Mouse (Mus musculus) thymus, postnatal 0 days (tissue): ENCODE measurements around the gene Sclt1. TPM values are rescaled to one million over a fixed set of nuclear protein-coding genes. Genes with fewer than 3 reads are reported as not detected.

Experiments
- DNase-seq: peaks from one replicate; pipeline ENCODE4 v3.0.0-alpha.2; 2015; ENCODE audit warnings: low spot score
- polyA plus RNA-seq: library from polyadenylated mRNA; unstranded; fragments of >200 nt; fragmentation: Nextera tagmentation; extraction: Ambion mirVana; gene quantifications from 2 replicates; pipeline ENCODE4 v1.2.1, GENCODE M21; 2015

Sclt1 gene
- polyA plus RNA-seq, 1 experiment from 2014 or later = 20.5 TPM

GRCm38 (mm10) chr3:41607050-41607449 is 135.3 kb downstream of the Sclt1 start:
- no peak for DNase-seq

DNA sequence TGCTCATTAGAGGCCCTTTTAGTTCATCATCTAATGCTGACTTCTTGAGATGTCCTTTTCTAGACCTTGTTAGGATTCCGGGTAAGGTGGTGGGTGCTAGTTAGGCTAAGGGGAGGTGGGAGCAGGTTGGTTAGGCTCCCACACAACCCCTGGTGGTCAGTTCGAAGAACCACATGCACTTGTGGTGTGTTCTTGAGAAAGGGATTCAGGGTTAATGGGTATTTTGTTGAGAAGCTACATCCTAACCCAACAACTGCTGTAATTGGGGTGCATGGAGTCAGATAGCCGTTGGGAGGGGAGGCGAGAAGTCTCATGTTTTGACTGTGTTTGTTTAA is 136.0 kb downstream of the Sclt1 start:
- no peak for DNase-seq

DNA sequence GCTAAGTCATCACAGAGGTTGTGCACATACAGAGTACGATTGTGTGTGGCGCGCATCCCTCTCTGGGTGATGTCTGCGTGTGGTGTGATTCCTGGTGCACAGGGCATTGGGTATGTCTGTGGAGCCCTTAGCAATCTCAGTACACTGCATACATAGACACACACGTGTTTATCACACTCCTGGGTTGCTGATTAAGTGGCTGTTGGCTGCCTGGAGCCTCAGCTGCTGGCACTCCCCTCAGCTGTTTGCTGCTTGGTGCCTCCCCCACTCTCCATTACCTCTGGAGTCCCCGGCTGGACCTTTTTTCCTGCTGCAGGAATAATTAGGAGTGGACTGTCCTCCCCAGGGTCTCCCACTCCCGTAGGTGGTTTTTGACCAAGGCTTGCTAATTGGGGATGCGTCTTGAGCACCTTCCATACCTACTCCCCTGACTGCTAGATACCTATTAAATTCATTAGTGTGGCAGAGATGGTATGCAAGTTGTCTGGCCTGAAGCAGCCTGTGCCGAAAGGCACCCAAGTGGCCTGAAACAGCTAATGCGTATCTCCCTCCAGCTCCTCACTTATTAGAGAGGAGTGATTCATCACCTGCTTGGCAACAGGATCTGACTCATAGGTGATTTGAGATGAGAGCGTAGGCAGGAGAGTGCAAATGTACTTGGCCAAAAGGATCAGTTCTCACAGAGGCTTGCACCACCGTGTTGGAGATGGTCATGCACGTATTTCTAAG is 136.5 kb downstream of the Sclt1 start:
- no peak for DNase-seq

DNA sequence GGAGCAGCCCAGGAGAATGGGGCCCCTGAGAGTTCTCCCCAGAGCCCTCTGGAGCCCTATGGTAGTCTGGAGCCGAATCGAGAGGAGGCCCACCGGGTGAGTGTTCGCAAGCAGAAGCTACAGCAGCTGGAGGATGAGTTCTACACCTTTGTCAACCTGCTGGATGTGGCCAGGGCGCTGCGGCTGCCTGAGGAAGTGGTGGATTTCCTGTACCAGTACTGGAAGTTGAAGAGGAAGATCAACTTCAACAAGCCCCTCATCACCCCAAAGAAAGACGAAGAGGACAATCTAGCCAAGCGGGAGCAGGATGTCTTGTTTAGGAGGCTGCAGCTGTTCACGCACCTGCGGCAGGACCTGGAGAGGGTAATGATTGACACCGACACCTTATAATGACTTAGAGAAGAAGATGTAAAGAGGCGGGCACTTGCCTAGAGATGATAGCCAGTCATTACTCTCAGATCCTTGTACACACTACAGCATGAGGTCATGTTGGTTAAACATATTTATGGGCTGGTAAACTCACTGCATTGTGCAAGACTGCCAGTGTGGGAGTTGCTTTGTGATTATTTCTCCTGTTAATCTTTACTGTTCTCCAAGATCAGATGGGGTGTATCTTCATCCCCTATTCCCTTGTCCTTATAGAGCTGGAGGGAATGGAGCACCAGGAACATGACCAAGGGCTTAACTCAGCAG is 137.5 kb downstream of the Sclt1 start:
- DNase-seq = peak; percentile 80

DNA sequence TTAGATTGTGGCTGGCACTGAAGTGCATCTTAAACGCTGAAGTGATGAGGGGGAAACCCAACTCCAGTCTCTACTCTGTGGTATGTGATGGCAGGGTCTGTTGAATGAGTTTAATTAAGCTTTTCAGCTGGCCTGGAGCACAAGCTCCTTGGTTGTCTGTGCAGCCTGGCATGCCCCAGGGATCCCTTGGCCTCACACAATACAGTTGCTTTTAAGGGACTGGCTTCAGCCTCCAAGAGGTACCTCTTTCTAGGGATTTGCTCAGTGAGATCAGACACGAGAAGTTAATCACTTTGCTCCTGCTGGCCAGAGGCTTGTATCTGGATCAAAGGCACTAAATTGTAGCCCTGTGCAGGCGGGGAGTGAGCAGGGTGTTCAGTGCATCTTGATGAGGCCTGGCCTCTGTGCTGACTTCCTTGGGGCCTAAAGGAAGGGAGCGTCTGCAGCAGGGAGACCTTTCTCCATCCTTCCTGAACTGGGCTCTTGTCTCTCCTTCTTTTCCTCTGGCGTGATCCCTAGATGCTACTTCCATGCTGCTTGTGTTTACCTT is 138.8 kb downstream of the Sclt1 start:
- no peak for DNase-seq

- DNase-seq = no peak
These were observed 139.4 kb downstream of the Sclt1 start for GRCm38 (mm10) chr3:41602933-41603332.

DNA sequence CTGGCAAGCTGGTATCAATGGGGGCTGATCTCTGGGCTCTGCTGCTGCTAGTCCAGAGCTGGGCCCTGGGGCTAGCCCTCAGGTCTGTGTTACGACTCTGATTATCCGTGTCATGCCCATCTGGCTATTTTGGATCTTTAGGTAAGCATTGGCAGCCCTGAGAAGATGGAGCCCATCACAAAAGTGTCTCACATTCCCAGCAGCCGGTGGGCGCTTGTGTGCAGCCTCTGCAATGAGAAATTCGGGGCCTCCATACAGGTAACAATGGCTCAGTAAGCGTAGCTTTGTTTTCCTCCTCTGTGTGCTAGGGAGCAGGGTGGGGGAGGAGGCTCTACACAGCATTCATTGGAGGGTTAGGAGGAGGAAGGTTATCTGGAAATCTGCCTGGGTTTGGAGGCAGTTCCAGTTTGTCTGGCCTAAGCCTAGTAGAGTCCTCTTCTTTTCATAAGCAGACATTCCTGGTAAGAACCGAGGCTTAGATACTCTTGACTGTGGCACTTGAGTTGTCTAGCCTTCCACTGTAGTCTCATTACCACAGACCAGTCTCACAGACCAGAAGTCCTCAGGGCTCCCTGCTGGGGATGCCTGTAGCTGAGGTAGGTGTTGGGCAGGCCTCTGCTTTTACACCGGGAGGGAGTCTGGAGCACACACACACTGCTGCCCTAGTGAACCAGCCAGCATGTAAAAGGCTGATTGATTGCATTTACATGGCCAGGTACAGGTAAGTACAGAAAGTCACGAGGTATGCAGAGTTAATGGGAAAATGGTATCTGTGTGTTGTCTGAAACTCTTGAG is 140.9 kb downstream of the Sclt1 start:
- no peak for DNase-seq

DNA sequence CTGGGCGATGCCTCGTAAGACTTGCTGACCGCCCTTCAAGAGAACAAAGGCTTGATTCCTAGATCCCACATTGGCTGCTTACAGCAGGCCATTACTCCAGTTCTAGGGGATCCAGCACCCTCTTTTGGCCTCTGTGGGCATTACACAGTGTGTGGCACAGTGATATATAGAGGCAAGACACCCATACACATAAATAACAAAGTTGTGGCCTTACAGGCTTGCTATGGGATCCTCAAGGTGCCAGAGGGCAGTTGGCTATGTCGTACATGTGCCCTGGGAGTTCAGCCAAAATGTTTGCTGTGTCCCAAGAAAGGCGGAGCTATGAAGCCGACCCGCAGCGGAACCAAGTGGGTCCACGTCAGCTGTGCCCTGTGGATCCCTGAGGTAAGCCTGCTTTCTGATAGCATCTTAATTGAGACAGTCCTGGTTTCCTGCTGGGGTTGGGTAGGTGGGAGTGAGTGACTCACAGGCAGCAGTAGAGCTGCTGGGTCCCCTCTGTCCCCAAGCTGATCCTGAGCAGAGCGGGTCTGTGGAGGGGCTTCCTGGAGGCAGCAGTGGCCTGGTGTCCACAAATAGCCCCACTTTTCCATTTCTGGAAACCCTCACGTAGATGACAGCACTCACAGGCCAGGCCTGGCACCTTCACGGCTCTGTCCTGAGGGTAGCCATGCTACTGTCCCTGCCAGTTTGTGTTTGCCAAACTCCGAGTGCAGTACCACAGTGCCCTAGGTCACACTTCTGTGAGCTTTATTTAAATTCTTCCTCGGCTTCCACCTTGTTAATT is 142.3 kb downstream of the Sclt1 start:
- DNase-seq = peak; percentile 27

GRCm38 (mm10) chr3:41599226-41599625 is 143.1 kb downstream of the Sclt1 start:
- DNase-seq = no peak

DNA sequence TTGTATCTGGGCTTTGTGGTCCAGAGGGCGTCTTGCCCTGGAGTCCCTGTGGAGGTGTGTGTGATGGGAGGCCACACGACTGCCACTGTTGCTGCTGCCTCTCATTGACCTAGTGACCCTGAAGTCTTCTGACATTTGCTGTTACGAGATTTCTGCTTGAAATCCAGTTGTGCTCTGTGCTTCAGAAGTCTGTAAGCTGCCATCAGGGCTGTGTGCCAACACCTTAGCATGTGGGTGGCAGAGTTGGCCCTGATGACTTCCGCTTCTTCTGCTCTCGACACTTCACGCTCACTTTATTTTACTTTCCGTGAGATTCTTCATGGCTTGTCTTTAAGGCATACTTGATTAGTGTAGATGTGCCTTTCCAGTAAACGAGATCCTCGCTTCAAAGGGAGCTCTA is 143.9 kb downstream of the Sclt1 start:
- DNase-seq = no peak

DNA sequence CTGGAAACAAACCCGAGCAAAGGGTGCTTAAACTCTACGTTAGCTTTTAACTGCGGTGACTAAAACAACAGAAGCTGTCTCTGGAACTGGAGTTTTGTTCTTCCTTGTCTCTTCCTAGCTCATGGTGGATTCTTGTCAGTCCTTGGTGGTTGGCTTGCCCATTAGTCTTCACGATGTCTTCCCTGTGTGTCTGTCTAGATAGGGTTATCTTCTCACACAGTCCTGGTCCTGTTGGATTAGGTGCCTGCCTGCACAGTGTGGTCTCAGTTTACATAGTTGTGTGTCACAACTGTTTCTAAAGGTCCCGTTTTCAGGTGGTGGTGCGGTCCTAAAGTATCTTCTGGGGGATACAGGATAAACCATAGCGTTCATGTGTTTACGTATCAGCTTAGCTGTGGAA is 145.3 kb downstream of the Sclt1 start:
- no peak for DNase-seq

GRCm38 (mm10) chr3:41595010-41595409 is 147.3 kb downstream of the Sclt1 start:
- DNase-seq = no peak

- no peak for DNase-seq
These were observed 148.0 kb downstream of the Sclt1 start for GRCm38 (mm10) chr3:41594097-41594879.

- DNase-seq = no peak
These were observed 149.5 kb downstream of the Sclt1 start for GRCm38 (mm10) chr3:41592805-41593204.

DNA sequence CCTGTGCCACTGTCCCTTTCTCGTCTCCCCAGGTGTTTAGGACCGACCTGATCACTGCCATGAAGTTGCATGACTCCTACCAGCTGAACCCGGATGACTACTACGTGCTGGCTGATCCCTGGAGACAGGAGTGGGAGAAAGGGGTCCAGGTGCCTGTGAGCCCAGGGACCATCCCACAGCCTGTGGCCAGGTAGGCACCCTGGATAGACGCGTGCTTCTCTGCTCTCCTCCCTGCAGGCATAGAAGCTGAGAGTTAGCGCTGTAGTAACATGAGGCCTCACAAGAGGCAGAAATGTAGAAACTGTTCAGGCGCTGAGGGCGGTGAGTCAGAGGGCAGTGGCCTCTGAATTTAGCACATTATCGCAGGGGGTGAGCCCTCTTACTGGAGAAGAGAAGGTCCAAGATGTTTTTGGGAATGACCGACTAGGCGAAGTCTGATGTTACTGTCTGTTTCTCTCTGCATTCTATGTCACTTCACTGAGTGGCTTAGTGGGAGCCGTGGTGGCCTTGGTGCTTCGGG is 150.6 kb downstream of the Sclt1 start:
- DNase-seq = no peak

DNA sequence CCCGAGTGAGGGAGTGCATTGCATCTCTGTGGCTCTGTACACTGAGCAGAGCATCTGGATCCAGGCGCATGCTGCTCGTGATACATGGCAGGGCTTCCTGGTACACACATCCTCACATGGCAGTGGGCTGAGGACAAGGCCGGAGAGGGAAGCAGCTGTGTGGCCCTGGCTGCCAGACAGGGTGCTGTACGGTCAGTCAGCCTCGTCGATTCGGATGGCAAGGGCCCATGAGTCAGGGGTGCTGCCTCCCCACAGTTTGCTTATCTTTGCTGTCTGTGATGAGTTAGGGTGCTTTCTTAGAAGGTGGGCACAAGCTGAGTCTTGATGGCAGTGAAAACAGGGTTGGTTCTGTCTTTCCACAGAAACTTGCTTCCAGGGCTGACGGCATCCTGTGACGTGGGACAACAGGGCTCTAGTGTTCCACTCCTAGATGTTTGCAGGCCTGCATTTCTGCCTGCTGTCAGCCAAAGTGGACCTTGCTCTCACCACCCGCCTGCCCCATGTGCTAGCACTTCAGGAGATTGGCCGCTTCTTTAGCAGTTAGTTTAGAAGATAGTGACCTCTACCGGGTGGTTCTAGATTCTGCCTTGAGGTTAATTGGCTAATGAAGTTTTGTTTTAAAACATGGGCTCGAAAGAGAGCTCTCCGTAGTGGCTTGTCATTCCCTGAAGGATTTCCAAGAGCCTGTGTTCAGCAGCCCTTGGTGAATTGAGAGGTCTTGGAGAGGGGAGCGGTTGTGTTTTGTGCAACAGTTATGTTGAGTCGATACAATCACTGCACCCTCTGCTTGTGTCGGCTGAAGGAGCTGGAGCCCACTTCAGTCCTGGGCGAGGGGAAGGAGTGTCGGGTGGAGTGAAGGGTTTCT is 151.4 kb downstream of the Sclt1 start:
- DNase-seq = no peak

- DNase-seq = no peak
These were observed 152.3 kb downstream of the Sclt1 start for GRCm38 (mm10) chr3:41589988-41590387.

DNA sequence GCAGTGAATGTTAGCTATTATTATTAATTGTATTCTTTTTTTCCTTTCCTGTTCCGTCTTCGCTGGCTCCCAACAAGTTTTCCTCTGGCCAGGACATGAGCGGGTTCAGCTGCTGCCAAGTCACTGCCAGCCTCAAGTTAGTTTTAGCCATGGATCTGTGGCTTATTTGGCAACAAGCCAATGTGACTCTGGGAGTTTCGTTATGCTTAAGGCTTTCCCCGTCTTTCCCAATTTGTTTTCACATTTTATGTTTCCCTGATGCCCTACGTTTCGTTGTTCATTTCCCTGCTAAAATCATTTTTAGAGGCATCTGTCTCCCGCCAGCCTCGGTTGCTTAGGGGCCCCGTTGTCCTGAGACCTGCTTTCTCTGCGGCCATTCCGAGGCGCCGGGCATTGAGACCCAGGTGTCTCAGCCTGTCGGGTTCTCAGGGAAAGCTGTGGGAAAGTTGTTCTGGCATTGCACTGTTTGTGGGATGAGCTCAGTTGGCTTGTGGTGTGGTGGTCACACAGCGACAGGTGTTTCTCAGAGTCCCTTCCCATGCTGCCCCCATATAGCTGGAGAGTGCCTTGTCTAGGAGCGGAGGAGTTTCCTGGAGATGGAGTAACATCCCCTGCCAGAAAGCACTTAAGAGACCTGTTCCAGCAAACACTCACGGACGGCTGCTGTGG is 152.9 kb downstream of the Sclt1 start:
- no peak for DNase-seq

- no peak for DNase-seq
These were observed 153.8 kb downstream of the Sclt1 start for GRCm38 (mm10) chr3:41588495-41588894.
